Mouse (Mus musculus): ENCODE data around the gene Tifa. TPM values are rescaled to one million over a fixed set of nuclear protein-coding genes. Genes with fewer than 3 reads are reported as not detected.

Tifa gene
- 10 to 100 TPM; 32.0 to 35.5 TPM for total RNA-seq (2023)

GRCm38 (mm10) chr3:127789500-127790191 is at the start of gene Tifa:
Tifa (plus strand) TSS chr3:127789805.

GRCm38 (mm10) chr3:127780021-127780644 is 9.5 kb upstream of the Tifa start, which contains the start of gene Alpk1:
Alpk1 (minus strand) TSS chr3:127780527.

GRCm38 (mm10) chr3:127837154-127837865 is 47.7 kb downstream of the Tifa start, which contains the start of gene Ap1ar:
Ap1ar (minus strand) TSS chr3:127837523.

Other genes with a start within 250 kb of the Tifa start
- 10 to 100 TPM; 20.8 to 22.2 TPM for gene Larp7, start 236.5 kb upstream of the Tifa start, total RNA-seq (2023)
- 10 to 100 TPM; 12.8 to 15.1 TPM for gene Zgrf1, start 236.3 kb upstream of the Tifa start, total RNA-seq (2023)
- gene Neurog2, start 156.7 kb upstream of the Tifa start, total RNA-seq (2023) = not detected
- 10 to 100 TPM; 44.7 to 50.2 TPM for gene Alpk1, start 9.3 kb upstream of the Tifa start, total RNA-seq (2023)
- 10 to 100 TPM; 16.3 to 18.4 TPM for gene Ap1ar, start 47.7 kb downstream of the Tifa start, total RNA-seq (2023)
- 10 to 100 TPM; 28.1 to 28.2 TPM for gene Fam241a, start 106.5 kb downstream of the Tifa start, total RNA-seq (2023)

All from neutrophil, adult 83 days (primary cell).